Mouse (Mus musculus) testis, postnatal 10 days (tissue): ENCODE results near the gene Sh2b1.

Experiments
- DNase-seq: peaks from one replicate; pipeline ENCODE4 v3.0.0; 2021; ENCODE audit warnings: low spot score

Gene Sh2b1

GRCm38 (mm10) chr7:126418496-126418895, 56.7 kb downstream of the Sh2b1 start:
- DNase-seq = no peak

- DNase-seq = no peak
These were observed 57.6 kb downstream of the Sh2b1 start for GRCm38 (mm10) chr7:126417606-126418005.

- DNase-seq = no peak
These were observed 58.2 kb downstream of the Sh2b1 start for GRCm38 (mm10) chr7:126417045-126417444.
